Mouse (Mus musculus): ENCODE results near the gene Efemp2.

DNA sequence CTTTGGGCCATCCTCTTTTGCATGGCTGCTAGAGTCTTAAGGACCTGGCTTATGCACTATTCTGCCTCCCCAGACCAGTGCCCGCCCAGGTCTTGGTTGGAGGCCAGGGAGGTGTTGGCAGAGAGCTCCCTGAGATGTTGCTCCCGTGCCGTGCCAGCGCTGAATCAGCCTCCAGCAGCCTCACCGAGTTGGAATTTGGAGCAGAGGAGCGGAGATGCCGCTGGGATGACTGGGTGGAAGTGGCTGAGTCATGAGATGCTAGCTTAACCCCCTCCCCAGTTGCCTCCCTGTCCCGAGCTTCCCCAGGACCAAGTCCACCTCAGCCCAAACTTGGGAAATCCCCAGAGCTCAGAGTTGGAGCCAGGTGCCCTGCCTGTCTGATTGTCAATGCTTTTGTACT, 43.9 kb upstream of the Efemp2 start:
- TF ChIP-seq POLR2A (IDR thresholded peaks at IDR 0.05; ENCODE audit: insufficient read length, low read depth) (no peak), MYOD1 (IDR thresholded peaks at IDR 0.05; ENCODE audit: control insufficient read depth in 1 of 3, insufficient read length in 2 of 3, low read depth in 2 of 3) (peak in 1 of 3 experiments; percentile 58), POLR2AphosphoS2 (IDR thresholded peaks at IDR 0.05; ENCODE audit: insufficient read length, low read depth) (peak; percentile 62), CEBPB (IDR thresholded peaks at IDR 0.05; ENCODE audit: insufficient read depth, poor library complexity, severe bottlenecking) (no peak), E2F4 (IDR thresholded peaks at IDR 0.05; ENCODE audit: insufficient read depth) (no peak)

Data from myocyte (in vitro differentiated cells).